Mouse (Mus musculus): Measurements from ENCODE around the gene Zfp444.

The Zfp444 gene

DNA sequence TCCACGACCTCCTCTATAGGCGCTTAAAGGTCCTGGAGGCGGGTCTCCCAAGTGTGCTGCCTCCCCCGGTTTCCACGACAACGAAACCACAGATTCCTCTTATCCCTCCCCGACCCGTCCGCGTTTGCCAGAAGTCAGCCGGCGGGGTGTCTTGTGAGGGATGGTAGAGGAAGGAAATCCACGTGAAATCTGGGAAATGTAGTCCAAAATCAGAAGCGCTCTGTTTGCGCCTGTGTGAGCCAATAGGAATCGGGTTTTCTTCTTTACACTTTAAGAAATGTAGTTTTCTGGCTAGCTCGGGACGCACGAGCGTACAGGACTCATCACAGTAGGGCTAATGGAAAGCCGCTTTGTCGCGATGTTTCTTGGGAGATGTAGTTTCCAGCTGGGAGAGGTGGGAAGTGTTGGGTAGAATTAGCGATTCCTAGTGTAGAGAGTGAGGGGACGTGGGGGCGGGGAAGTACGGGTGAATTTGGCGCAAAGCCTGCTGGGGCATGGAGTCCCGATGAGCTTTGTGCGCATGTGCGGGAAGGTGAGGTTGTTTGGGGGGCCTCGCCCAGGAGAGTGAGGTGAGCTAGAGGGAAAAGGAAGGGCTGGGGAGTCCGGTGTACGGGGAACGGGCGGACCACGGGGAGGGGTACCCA lies at the start of gene Zfp444:
Gene Zfp444, plus strand, starts transcription at position 221 of the 644 bp plus-strand sequence.
- peak; percentile 99 to 100 for DNase-seq (ENCODE audit: low spot score in 2 of 2)

DNA sequence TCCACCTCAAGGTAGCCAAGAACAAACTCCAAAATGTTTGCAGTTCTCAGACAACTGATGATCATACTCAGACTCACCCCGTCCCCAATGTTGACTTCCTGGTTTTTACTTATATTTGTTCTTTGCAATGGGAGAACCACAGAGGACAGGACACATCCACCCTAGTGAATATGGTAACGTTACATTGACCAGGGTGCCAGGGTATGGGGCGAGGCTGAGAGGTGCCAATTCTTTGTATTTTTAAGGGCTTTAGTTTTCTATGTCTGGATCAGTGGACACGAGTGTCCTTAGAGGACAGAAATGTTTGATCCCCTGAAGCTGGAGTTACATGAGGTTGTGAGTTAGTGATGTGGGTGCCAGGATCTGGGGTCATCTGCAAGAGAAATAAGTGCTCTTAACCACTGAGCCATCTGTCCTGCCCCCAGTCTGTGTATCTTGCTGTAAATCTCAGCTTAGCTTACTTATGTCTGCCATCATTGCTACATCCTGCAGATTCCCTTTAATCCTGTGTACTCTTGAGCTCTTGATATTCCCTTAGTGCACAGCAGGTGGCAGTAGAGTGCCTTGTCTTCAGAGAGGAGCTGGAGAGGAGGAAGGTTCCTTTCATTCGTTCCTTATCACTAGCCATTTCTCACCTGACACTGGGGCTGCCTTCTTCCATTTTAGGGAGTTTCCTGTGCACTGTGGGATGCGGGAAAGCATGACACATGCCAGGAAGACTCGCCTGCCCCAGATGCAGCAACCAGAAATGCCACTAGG lies 45.2 kb upstream of the Zfp444 start:
- peak; percentile 80 to 92 for DNase-seq (ENCODE audit: low spot score in 2 of 2)

DNA sequence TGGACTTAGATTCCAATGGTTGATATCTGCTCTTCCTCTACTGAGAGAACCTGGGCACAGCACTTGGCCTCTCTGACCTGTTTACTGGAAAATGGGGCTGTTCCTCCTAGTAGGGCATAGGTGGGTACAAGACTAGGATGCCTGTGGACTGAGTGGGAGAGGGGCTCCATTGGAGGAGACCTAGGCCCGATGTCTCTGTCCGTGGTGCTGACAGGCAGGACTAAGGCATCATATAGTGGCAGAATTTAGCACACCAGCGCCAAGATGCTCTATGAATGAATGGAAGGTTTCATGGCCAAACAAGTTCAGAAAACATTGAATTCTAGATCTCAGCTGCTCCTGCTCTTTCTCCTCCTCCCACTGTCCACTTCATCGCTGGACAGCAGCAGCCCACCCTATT lies 41.7 kb upstream of the Zfp444 start:
- DNase-seq (ENCODE audit: low spot score in 2 of 2): no peak

DNA sequence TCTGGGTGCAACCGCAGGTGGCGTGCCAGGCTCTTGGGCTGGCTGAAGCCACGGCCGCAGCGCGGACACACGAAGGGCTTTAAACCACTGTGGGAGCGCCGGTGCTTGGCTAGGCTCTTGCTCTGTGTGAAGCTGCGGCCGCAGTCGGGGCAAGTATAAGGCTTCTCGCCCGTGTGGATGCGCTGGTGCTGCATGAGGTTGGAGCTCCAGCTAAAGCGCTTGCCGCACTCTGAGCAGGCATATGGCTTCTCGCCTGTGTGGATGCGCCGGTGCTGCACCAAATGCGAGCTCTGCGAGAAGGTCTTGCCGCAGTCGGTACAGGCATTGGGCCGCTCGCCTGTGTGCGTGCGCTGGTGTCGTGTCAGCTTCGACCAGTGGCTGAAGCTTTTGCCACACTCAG lies 39.4 kb upstream of the Zfp444 start:
- DNase-seq (ENCODE audit: low spot score in 2 of 2): no peak

DNA sequence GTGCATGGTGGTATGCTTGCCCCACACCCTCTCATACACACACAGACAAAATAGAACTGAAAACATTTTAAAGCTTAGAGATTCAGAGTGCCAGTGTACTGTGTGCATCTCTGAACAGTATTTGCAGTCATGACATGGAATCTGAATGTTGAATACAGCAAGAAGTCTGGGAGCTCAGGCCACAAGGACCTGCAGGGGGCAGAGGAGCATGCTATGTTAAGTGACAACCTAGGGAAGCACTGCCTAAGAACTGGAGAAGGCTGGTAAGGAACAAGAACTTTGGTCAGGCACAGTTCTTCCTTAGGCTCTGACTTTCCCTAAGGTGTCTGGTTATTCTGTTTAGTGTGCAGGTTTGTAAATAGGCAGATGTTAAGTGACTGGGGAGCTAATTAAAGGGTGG lies 35.5 kb upstream of the Zfp444 start:
- no peak for DNase-seq (ENCODE audit: low spot score in 2 of 2)

DNA sequence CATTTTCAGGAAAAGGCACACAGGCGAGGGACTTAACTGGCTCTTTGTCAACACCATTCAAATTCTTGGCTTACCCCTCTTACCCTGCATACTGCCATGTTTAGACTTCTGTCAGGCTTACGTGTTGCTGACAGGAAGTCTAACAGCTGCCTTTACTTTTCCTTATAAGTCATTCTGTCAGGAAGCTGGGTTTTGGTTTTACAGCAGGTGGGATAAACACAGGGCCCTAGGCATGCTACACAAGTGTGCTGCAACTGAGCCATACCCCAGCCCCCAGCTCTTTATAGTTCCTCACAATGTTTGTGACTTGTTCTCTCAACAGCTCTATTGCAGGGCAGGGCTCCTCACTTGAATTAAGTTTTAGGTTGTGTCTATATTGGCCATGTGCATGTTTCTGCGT lies 32.7 kb upstream of the Zfp444 start:
- no peak for DNase-seq (ENCODE audit: low spot score in 2 of 2)

DNA sequence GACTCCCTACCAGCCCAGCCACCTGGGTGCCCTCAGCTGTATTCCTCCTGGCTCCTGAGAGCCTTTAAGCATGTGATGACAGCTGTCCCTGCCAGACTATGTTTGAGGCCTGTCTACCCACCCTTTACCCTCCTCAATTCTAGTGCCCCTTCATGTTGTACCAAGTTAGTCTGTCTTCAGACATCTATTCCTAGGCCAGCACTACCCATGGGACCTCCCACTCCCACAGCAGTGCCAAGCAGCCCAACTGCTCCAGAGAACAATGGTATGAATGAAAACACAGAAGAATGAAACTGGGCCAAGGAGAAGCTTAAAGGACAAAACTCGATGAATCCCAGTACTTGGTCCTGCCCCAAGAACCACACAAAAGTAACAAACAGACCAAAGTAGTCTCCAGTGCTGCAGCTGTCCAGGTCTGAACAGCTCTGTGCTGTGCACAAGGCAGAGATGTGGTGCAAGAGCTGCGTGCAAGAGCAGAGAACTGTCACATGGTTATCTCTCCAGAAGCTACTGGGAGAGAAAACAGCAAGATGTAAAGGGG lies 28.0 kb upstream of the Zfp444 start:
- DNase-seq (ENCODE audit: low spot score in 2 of 2): no peak

DNA sequence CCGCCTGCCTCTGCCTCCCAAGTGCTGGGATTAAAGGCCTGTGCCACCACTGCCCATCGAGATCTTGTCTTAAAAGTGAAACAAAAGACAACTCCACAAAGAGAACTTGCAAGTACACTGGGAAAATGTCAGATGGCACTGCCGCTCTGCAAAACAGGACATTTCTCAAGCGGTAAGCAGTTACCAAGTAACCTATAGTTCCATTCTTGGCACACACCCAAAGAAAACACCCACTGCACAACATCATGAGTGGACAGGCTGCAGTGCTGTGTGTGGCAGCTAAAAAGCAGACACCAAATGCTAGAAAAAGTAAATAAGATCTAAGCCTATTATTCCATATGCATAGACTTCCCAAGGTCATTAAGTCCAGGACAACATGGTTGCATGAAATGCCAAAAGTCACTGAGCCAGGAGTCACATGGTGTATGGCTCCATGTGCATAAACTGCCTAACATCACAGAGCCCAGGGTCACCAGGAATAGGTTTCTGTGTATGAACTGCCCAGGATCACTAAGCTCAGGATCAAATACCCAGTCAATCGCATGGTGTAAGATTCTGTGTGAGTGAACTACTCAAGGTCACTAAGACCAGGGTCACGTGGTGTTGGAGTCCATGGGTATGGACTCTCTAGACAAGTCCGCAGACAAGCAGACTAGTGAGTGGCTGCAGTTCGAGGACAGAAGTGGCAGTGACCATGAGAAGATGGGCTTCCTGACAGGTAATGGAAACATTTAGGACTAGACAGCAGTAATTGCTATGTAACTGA lies 26.4 kb upstream of the Zfp444 start:
- no peak for DNase-seq (ENCODE audit: low spot score in 2 of 2)

DNA sequence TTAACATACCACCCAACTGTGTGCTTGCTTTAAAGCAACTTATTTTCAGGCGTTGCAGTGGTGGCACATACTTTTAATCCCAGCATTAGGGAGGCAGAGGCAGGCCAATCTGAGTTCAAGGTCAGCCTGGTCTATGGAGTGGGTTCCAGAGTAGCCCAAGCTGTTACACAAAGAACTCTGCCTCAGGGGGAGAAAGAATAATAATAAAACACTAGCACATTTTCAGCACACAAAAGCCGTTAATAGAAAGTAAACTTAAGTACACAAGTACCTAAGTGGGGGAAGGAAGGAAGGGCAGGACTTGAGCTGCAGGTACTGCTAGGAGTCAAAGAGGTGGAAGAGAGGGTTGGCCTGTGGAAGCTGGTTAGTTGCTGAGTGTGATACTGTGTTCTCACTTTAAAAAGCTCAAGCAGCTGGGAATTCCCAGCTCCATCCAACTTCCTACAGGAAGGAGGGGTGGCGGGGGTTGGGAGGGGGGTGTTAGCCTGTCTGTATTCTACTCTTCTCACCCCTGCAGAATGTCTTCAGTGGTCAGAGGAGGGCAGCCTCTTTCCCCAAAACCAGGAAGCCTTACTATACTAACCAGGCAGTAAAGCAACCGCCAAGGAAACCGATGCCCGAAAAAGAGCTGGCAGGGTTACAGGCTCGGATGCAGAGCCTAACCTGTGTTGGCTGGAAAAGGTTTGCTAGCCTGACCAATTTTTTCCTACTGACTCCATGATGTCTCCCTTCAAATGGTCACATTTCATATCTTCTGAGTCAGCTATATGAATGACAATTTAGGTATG lies 25.6 kb upstream of the Zfp444 start:
- no peak for DNase-seq (ENCODE audit: low spot score in 2 of 2)

DNA sequence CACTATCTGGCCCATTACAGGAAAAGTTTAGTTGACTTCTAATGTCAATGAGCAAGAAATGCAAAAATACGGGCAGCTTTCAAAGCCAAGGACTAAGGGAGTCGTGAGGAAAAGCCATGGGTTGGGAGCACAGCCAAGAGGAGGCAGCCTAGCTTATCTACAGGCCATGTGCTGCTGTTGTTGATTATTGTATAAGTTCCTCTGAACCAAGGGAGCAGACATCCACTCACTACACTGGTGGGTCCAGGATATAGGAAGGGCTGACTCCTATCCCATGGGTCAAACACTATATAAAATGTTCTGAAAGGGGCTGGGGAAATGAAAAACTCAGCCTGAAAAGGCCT lies 25.1 kb upstream of the Zfp444 start:
- no peak for DNase-seq (ENCODE audit: low spot score in 2 of 2)

DNA sequence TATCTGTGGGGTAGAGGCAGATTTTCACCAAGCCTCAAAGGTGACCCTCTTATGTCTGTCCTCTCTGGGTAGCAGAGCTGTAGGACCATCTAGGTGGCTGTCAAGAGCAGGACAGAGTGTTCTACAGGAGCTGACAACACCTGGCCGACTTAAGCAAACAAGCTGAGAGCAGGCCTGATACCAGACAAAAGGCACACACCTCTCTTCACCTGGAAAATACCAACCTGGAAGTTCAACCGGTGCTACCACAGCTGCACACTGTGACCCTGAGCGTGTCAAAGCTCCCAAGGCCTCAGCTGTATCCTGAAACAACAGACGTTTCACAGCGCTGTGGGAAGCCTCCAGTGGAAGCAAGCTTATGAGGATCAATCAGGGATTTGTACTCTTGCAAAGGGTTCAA lies 24.3 kb upstream of the Zfp444 start:
- no peak for DNase-seq (ENCODE audit: low spot score in 2 of 2)

DNA sequence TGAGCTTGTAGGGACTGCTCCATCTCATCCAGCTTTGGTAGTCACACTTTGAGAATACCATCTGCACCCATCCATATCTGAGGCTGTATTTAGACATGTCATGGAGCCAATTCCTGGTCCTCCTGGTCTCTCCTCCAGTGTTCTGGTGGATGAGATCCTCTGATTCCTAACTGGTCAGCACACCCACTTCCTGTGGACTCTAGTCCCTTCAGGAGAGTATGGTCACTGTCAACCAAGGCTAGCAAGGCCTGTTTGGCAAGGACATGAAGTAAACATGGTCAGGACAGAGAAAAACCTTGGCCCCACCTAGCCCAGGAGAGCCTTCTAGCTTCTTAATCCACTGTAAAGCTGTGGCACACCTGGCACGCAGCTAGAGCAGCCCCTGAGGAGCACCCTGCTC lies 20.8 kb upstream of the Zfp444 start:
- DNase-seq (ENCODE audit: low spot score in 2 of 2): no peak

DNA sequence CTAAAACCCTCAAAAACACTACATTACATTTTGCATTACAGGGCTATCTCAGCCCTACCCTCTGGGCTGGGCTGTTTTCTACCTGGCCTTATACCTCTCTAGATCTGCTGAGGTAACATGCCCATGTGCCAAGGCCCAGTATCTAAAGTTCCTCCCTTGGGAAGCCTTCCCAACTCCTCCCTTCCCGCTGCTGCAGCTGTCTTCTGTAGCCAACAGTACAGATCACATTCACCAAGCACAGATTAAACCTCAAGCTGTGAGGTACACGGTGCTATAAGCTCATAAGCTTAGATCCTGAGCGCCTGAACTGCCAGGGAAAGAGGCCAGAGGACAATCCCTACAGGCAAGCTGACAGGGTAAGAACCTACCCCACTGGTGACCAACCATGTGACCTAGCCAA lies 20.0 kb upstream of the Zfp444 start:
- DNase-seq (ENCODE audit: low spot score in 2 of 2): no peak

DNA sequence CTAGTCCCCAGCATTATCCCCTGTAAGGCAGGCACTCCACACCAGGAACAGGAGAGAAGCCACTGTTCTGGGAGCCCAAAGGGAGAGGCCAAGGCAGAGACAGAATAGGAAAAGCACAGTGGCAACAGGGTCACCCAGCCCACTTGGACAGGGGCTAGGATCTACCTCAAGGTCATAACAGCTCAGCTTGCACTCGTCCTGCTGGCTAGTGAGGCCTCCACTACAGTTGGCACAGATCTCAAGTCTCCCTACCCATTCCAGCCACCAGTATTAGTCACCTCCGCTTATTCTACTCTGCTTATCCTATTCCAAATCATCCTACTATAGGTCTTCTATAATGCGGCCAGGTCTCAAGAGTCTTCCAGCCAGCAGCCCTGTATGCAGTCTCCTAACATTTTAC lies 18.9 kb upstream of the Zfp444 start:
- DNase-seq (ENCODE audit: low spot score in 2 of 2): no peak

DNA sequence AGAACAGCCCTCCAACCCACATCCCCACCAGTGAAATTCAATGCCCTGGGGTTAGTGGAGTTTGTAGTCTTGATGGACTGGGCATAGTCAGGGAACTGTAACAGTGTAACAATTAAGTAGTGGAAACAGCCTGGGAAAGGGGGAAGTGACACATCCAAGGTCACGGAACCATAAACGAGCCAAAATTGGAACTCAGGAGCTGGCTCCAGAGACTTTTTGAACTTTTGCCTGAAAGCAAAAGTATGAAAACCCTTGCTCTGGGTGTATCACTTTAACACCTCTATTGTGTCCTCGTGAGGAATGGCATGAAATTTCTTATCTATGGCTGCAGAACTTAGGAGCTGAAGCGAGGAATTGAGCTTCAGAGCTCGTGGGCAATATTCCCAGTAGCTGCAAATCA lies 17.9 kb upstream of the Zfp444 start:
- no peak for DNase-seq (ENCODE audit: low spot score in 2 of 2)

DNA sequence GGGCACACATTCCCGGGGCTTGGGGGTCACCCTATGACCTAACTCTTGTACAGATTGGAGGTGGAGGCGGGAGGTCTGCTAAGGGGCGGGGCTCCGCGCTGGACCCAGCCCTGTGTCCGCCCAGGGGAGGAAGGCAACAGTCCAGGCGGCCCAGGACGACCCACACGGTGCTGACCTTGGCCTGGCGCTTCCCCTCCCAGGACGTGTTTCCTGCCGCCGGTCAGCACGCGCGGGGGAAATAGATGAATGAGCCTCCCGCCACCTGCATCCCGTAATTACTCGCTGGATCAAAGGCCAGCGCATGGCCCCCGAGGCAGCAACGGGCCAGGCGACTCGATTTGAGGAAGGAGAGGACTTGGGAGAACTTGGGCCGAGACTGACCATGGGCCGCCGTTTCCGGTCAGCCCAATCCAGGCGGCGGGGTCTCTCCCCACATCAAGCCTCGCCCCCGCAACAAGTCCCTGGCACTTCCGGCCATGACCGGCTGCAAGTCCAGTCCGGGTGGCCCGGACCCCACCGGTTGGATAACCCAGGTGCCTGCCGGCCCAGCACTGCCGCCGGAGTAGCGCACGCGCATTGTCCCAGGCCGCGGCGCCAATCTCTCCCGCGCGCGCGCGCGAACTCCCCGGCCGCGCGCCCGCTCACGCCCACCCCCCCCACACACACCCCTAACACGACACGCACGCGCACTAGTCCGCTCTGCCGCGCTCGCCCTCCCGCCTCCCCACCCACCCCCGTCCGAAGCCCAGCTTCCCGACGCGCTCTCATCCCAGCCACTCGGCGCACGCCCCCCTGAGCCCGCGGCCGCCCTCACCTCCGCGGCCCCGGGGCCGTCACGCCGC lies 16.8 kb upstream of the Zfp444 start:
- DNase-seq (ENCODE audit: low spot score in 2 of 2): peak; percentile 71 to 76

DNA sequence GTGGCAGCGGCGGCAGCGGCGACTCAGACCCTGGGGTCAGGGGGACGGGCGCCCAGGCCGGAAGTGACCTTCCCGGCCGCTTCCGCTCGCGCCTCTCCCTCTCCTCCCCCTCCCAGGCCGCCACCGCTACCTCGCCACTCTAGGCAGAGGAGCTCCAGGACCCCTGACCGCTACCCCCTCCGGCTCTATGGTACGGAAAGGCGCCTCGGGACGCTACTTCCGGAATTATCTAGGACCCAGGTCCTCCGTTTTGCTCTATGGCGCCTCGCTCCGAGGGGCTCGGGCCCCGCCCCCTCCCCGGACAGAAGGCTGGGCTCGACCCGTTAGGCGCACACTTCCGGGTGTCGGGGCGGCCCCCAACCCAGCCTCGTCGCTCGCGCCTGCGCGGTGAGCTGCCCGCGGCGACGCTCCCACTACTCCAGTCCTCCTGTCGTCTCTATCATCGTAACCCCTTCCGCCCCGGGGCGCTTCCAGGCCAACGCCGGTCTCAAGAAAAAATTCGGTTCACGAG lies 16.1 kb upstream of the Zfp444 start, which contains the start of gene Zfp787:
Gene Zfp787, minus strand, starts transcription at position 97 of the 511 bp plus-strand sequence.
- peak; percentile 96 to 97 for DNase-seq (ENCODE audit: low spot score in 2 of 2)

DNA sequence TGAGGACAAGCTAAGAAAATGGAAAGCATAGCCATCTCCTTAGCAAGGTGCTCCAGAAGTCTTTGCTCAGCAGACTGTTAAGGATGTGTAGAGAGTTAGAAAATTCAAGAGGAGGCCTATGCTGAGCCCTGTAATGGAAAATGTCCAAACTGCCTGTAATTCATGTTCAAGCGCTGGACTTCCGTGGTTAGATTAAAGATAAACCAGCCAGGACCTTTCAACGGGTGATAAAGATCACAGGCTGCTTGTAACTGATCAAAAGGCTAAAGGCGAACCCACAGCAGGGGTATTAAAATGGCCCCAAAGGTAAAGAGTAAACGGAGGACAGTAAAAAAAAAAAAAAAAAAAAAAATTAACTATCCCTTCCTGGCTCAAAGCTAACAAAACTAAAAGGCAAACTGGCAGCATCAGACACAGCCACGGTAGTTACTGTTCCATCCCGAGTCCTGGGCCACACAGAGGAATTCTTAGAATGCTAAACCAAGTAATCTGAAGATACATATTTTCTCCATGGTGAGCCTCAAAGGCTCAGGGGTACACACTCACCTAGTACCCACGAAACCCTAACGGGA lies 15.0 kb upstream of the Zfp444 start:
- no peak for DNase-seq (ENCODE audit: low spot score in 2 of 2)

DNA sequence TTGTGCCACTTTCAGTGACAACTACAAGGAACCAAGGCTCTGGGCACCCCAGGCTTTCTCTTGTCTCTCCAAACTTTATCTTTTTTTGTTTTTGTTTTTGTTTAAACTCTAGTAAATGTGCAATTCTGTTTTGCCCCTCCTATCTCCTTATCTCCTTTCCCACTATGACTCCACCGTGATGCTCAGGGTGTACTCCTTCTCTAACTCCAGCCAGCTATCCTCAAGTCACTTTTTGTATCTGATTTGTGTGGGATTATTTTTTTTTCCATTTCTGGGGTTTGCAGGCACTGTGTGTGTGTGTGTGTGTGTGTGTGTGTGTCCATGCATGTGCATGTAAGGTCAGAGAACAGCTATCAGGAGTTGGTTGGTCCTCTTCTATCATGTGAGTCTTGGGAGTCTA lies 14.5 kb upstream of the Zfp444 start:
- no peak for DNase-seq (ENCODE audit: low spot score in 2 of 2)

DNA sequence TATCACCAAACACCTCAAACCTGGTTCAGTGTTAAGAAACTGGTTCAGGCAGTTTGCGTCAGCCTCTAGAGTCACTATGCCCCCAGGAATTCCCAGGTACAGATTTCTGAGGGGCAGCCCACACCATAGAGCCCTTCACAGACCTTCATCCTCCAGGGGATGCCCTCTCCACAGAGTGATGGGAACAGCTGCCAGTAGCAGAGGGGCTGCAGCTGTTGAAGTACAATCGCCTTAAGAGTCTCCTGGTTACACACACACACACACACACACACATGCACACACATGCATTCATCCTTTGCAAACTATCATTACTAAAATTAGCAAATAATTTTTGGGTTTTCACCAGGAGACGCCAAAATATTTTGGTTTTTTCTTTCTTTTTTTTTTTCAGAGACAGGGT lies 12.4 kb upstream of the Zfp444 start:
- no peak for DNase-seq (ENCODE audit: low spot score in 2 of 2)
